Mouse (Mus musculus): ENCODE measurements around the gene Auts2.

DNA sequence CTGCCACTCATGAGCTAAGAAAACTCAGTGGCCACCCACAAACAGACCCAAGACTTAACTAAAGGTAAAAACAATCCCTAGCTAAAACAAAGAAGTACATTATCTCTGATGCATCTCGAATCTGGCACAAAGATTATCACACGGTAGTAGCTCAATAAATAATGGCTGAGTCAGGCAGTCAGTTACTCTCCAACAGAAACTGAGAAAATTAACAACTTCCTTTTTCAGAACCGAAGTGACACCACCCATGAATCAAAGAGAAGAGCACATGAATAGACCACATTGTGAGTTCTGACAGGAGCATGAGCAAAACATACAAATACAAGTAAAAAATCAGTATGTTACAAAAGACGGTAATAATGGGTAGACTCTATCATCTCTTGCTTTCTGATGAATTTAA is 242.3 kb downstream of the Auts2 start:
- TF ChIP-seq CTCF (conservative IDR thresholded peaks at IDR 0.05 in 1 of 2, IDR thresholded peaks at IDR 0.05 in 1 of 2; ENCODE audit: low read depth in 2 of 2, low read length in 2 of 2) (no peak), TBP (conservative IDR thresholded peaks at IDR 0.05; ENCODE audit: low read depth, low read length) (no peak), ZNF384 (IDR thresholded peaks at IDR 0.05; ENCODE audit: low read depth, low read length) (no peak), E2F4 (IDR thresholded peaks at IDR 0.05; ENCODE audit: insufficient replicate concordance, low read depth, low read length) (no peak), POLR2A (IDR thresholded peaks at IDR 0.05; ENCODE audit: low read depth, low read length) (no peak), MAFK (IDR thresholded peaks at IDR 0.05; ENCODE audit: insufficient replicate concordance, low read length) (no peak), ZKSCAN1 (IDR thresholded peaks at IDR 0.05; ENCODE audit: borderline replicate concordance, low read depth, low read length) (no peak), EP300 (IDR thresholded peaks at IDR 0.05; ENCODE audit: low read length) (no peak), HCFC1 (IDR thresholded peaks at IDR 0.05; ENCODE audit: low read depth, low read length) (no peak), GABPA (IDR thresholded peaks at IDR 0.05; ENCODE audit: insufficient replicate concordance, low read depth, low read length) (no peak), MAZ (IDR thresholded peaks at IDR 0.05; ENCODE audit: low read depth, low read length) (no peak), SMC3 (IDR thresholded peaks at IDR 0.05; ENCODE audit: low read depth, low read length) (no peak), USF1 (IDR thresholded peaks at IDR 0.05; ENCODE audit: low read depth, low read length) (no peak)

All from CH12.LX (cell line).